Mouse (Mus musculus): ENCODE measurements at regions not wholly inside any gene's neighbourhood (a gene's known extent, or its start where the extent isn't known, plus 50 kb on each side); places are given as distances from the start of the nearest gene placed in this dataset.

DNA sequence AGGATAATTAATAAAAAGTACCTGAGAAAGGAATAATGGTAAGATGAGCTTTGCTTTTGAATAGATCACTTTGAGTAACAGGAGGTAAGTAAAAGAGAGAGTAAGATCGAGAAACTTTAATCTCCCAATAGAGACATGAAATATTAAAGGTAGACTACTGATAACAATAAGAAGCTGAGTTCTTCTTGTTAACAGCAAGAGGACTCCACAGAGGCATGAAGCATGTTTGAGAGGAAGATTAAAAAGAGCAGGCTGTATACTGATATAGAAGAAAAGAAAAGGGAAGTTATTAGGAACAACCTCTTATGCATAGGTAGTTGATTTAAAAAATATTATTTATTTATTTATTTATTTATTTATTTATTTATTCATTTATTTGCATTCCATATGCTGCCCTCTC lies 519.9 kb downstream of the Kcnt2 start:
- no peak for TF ChIP-seq CTCF (IDR thresholded peaks at IDR 0.05; ENCODE audit: low read depth, low read length)
- no peak for TF ChIP-seq POLR2A (IDR thresholded peaks at IDR 0.05; ENCODE audit: borderline replicate concordance, low read depth, low read length)

Data from bone marrow macrophage, adult 2 months (primary cell).